Mouse (Mus musculus) brown adipose tissue, adult 24 weeks (tissue): ENCODE measurements at regions not wholly inside any gene's neighbourhood (a gene's known extent, or its start where the extent isn't known, plus 50 kb on each side); places are given as distances from the start of the nearest gene placed in this dataset.
"Not testable (repeated sequence)": the region's sequence is repeated elsewhere in the genome, so short reads cannot be mapped to it uniquely, and the experiment has no call there.

Experiments
- H3K27ac ChIP-seq: fragments of 200-500 bp; replicated peaks from 2 replicates; pipeline ENCODE4 v1.5.1; 2012; ENCODE audit warnings: low read depth, mild to moderate bottlenecking, low read length
- H3K4me1 ChIP-seq: fragments of 200-500 bp; 2 replicates; pipeline ENCODE4 v1.6.1; 2012; ENCODE audit warnings: low read length, mixed read lengths; ENCODE audit not compliant: control insufficient read depth, insufficient read depth, insufficient read length
- H3K4me3 ChIP-seq: fragments of 200-500 bp; 2 replicates; pipeline ENCODE4 v1.5.1; 2012; ENCODE audit warnings: low read depth, mild to moderate bottlenecking, low read length, moderate library complexity; ENCODE audit not compliant: insufficient read depth

GRCm38 (mm10) chr6:66399091-66399755 lies 136.0 kb upstream of the Mad2l1 start:
- no peak overlapping the region for H3K4me3 ChIP-seq
- H3K27ac ChIP-seq: no peak overlapping the region
- H3K4me1 ChIP-seq: peaks cover 6% of the 10 kb centered on the region

- Histone ChIP-seq H3K4me1 (peaks cover 6% of the 10 kb centered on the region), H3K4me3 (no peak overlapping the region), H3K27ac (no peak overlapping the region)
Measured at GRCm38 (mm10) chr6:66401468-66401867, 133.7 kb upstream of the Mad2l1 start.

GRCm38 (mm10) chr6:66401868-66402440 lies 133.2 kb upstream of the Mad2l1 start:
- Histone ChIP-seq H3K27ac (peak overlapping the region; percentile 59; the same call in 1 of the 2 replicates), H3K4me1 (peaks cover 6% of the 10 kb centered on the region), H3K4me3 (no peak overlapping the region)

GRCm38 (mm10) chr6:66414822-66415221 lies 120.4 kb upstream of the Mad2l1 start:
- Histone ChIP-seq H3K27ac (peak overlapping the region; percentile 70), H3K4me3 (no peak overlapping the region), H3K4me1 (peaks cover 8% of the 10 kb centered on the region)

GRCm38 (mm10) chr6:66419452-66420041 lies 115.6 kb upstream of the Mad2l1 start:
- Histone ChIP-seq H3K27ac (no peak overlapping the region), H3K4me3 (no peak overlapping the region), H3K4me1 (peaks cover 5% of the 10 kb centered on the region; the same call in 1 of the 2 replicates)

GRCm38 (mm10) chr6:66428370-66428769 lies 106.8 kb upstream of the Mad2l1 start:
- Histone ChIP-seq H3K4me1 (peaks cover 3% of the 10 kb centered on the region; the same call in 1 of the 2 replicates), H3K27ac (no peak overlapping the region)

GRCm38 (mm10) chr6:66450408-66450807 lies 84.8 kb upstream of the Mad2l1 start:
- not testable (repeated sequence) for H3K4me3 ChIP-seq, H3K4me1 ChIP-seq, H3K27ac ChIP-seq

More at GRCm38 (mm10) chr6:66428370-66428769, 106.8 kb upstream of the Mad2l1 start:
- H3K4me3 ChIP-seq: no peak overlapping the region

- H3K4me1 ChIP-seq: no peaks in the 10 kb centered on the region
- no peak overlapping the region for H3K4me3 ChIP-seq
- H3K27ac ChIP-seq: no peak overlapping the region
Measured at GRCm38 (mm10) chr6:66458172-66458571, 77.0 kb upstream of the Mad2l1 start.

- Histone ChIP-seq H3K27ac (no peak overlapping the region), H3K4me1 (peaks cover 2% of the 10 kb centered on the region; the same call in 1 of the 2 replicates), H3K4me3 (no peak overlapping the region)
Measured at GRCm38 (mm10) chr6:66464540-66464939, 70.7 kb upstream of the Mad2l1 start.

- no peak overlapping the region for H3K4me3 ChIP-seq
- H3K4me1 ChIP-seq: peaks cover 2% of the 10 kb centered on the region; the same call in 1 of the 2 replicates
- H3K27ac ChIP-seq: no peak overlapping the region
Measured at GRCm38 (mm10) chr6:66465137-66465853, 69.9 kb upstream of the Mad2l1 start.

GRCm38 (mm10) chr6:66466757-66467156 lies 68.4 kb upstream of the Mad2l1 start:
- Histone ChIP-seq H3K4me1 (peaks cover 2% of the 10 kb centered on the region; the same call in 1 of the 2 replicates), H3K27ac (no peak overlapping the region), H3K4me3 (no peak overlapping the region)

GRCm38 (mm10) chr6:66470627-66471249 lies 64.5 kb upstream of the Mad2l1 start:
- Histone ChIP-seq H3K4me1 (no peaks in the 10 kb centered on the region), H3K27ac (no peak overlapping the region), H3K4me3 (no peak overlapping the region)

- Histone ChIP-seq H3K4me1 (no peaks in the 10 kb centered on the region), H3K4me3 (no peak overlapping the region), H3K27ac (no peak overlapping the region)
Measured at GRCm38 (mm10) chr6:66471786-66472185, 63.4 kb upstream of the Mad2l1 start.

- no peaks in the 10 kb centered on the region for H3K4me1 ChIP-seq
- H3K4me3 ChIP-seq: no peak overlapping the region
- no peak overlapping the region for H3K27ac ChIP-seq
Measured at GRCm38 (mm10) chr6:66472697-66473096, 62.5 kb upstream of the Mad2l1 start.

GRCm38 (mm10) chr6:66477575-66477974 lies 57.6 kb upstream of the Mad2l1 start:
- no peak overlapping the region for H3K27ac ChIP-seq
- H3K4me3 ChIP-seq: no peak overlapping the region
- H3K4me1 ChIP-seq: no peaks in the 10 kb centered on the region
